11 mouse cellular contexts compared by ENCODE assay signal in the genomic region with DNA sequence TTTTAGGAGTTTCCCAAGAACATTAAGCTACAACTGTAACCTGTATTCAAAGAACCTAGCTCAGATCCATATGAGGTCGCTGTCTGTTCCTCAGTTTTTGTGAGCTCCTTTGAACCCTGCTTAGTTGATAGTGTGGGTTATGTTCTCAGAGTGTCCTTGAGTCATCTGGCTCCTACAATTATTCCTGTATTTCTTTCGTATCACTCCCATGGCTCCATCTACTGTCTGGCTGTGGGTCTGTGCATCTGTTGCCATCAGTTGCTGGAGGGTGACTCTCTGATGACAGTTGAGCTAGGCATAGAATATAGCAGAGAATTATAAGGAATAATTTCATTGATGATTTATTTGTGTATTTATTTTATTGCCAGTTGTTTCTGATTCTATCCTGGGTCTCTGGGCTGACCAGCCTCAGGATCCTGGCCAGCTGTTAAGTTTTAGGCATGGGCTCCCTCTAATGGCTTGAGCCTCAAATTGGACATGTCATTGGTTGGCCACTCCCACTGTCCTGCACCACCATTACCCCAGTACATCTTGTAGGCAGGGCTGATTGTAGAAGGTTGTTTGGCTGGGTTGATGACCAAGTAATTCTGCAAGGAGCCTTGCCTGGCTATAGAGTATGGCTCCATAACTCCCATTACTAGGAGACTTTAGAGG.
A peak's percentile ranks its signal among the peaks of the same experiment; 100 is the strongest.
DNase-seq lines count a peak whose midpoint lies in the region; ATAC-seq and TF ChIP-seq lines count a peak whose summit lies in the region.
"Had no signal": no experiment of that assay in that cellular context is flagged by ENCODE, and none has a peak within 500 bp of the region (broad histone marks: within the 10 kb centered on the region; RNA-seq: fewer than 3 reads in every experiment).

No protein-coding gene starts in this region.

- no peaks in the 10 kb centered on the region for H3K27me3 ChIP-seq in heart, embryonic 11.5 days (ENCODE audit: control insufficient read depth, insufficient read depth, low read length)
- H3K27me3 ChIP-seq in testis, adult 2 months (ENCODE audit: control insufficient read depth, insufficient read depth, low read length): no peaks in the 10 kb centered on the region

- H3K9me3 ChIP-seq in heart, embryonic 11.5 days (replicated peaks; ENCODE audit: control insufficient read depth, low read length): no peaks in the 10 kb centered on the region

- ATAC-seq in heart, embryonic 11.5 days (replicated peaks; ENCODE audit: insufficient number of reproducible peaks, low FRiP score, low TSS enrichment): peak; percentile 49; the same call in 1 of the 2 replicates

- TF ChIP-seq POLR2A in testis, adult 2 months (IDR thresholded peaks at IDR 0.05; ENCODE audit: control insufficient read depth, low read depth, low read length): no peak
- TF ChIP-seq POLR2A in lung, adult 2 months (IDR thresholded peaks at IDR 0.05; ENCODE audit: borderline replicate concordance, extremely low read depth, low read depth, low read length): no peak

- TF ChIP-seq CTCF in testis, adult 2 months (IDR thresholded peaks at IDR 0.05; ENCODE audit: control insufficient read depth, insufficient read depth, insufficient replicate concordance, low read depth, low read length): peak; percentile 22; the same call in 1 of the 2 replicates
- TF ChIP-seq CTCF in lung, adult 2 months (IDR thresholded peaks at IDR 0.05; ENCODE audit: insufficient read depth, low read length): 0 out of 2 replicates have a peak, but pooled peaks have one; percentile 14

- no peak overlapping the region for H3K4me3 ChIP-seq in heart, embryonic 11.5 days (ENCODE audit: low read depth, low read length)
- H3K4me3 ChIP-seq in testis, adult 2 months (ENCODE audit: control insufficient read depth, low read depth, low read length): no peak overlapping the region
- H3K4me3 ChIP-seq in lung, adult 2 months (replicated peaks; ENCODE audit: extremely low read depth, low read depth, low read length): no peak overlapping the region

- no peak overlapping the region for H3K4me2 ChIP-seq in heart, embryonic 11.5 days

- H3K4me1 ChIP-seq in heart, embryonic 11.5 days (ENCODE audit: control insufficient read depth, insufficient read depth, low read length): no peaks in the 10 kb centered on the region
- H3K4me1 ChIP-seq in testis, adult 2 months (ENCODE audit: control insufficient read depth, insufficient read depth, low read length): no peaks in the 10 kb centered on the region
- H3K4me1 ChIP-seq in lung, adult 2 months (ENCODE audit: control insufficient read depth, insufficient read depth, low read length): no peaks in the 10 kb centered on the region

- no peak overlapping the region for H3K9ac ChIP-seq in heart, embryonic 11.5 days (ENCODE audit: low read depth, low read length)

- 66% methylated on average over 2 of the region's 2 CpGs for WGBS in heart, embryonic 11.5 days (ENCODE audit: insufficient replicate concordance)
- WGBS in lung, adult 2 months: 54% methylated on average over 2 of the region's 2 CpGs

- no peak for DNase-seq in heart, postnatal 4 days
- no peak for DNase-seq in testis, postnatal 14 days (ENCODE audit: low spot score)
- no peak for DNase-seq in lung, adult 2 months
- DNase-seq in retina, postnatal 1 day: peak; percentile 3
- no peak for DNase-seq in B cell, adult 2 months
- DNase-seq in thymus, postnatal 10 days (ENCODE audit: low spot score in 2 of 2): no peak
- DNase-seq: cerebellum, postnatal 36 days; heart, postnatal 36 days; thymus, adult 2 months had no signal

- H3K36me3 ChIP-seq in heart, embryonic 11.5 days (ENCODE audit: control insufficient read depth, insufficient read depth, low read length): no peaks in the 10 kb centered on the region
- no peaks in the 10 kb centered on the region for H3K36me3 ChIP-seq in testis, adult 2 months (ENCODE audit: control insufficient read depth, insufficient read depth, low read length)

- no peak overlapping the region for H3K27ac ChIP-seq in heart, embryonic 11.5 days (ENCODE audit: low read depth, low read length)
- no peak overlapping the region for H3K27ac ChIP-seq in testis, adult 2 months (ENCODE audit: control insufficient read depth, insufficient read depth, low read depth, low read length)
